Mouse (Mus musculus) forebrain, embryonic 11.5 days (tissue): ENCODE results near the gene Dcaf6. TPM values are rescaled to one million over a fixed set of nuclear protein-coding genes. Genes with fewer than 3 reads are reported as not detected.

Experiments used
- ATAC-seq: fragments of 200-750 bp; cut with Nextera tagmentation; replicated peaks from 2 replicates; pipeline ENCODE4 v1.8.0; 2017; ENCODE audit warnings: moderate TSS enrichment; ENCODE audit not compliant: low FRiP score
- DNase-seq: peaks from one replicate; pipeline ENCODE4 v3.0.0-alpha.2; 2017; ENCODE audit warnings: low spot score
- H3K27ac ChIP-seq: fragments of 300-500 bp; sonication (generic); 2 replicates; pipeline ENCODE4 v1.5.1; 2014; ENCODE audit warnings: low read depth, low read length
- H3K27me3 ChIP-seq: fragments of 300-500 bp; sonication (generic); 2 replicates; pipeline ENCODE4 v1.6.1; 2014; ENCODE audit warnings: mild to moderate bottlenecking, low read length, mixed read lengths; ENCODE audit not compliant: control insufficient read depth, insufficient read depth
- H3K36me3 ChIP-seq: fragments of 300-500 bp; sonication (generic); 2 replicates; pipeline ENCODE4 v1.6.1; 2014; ENCODE audit warnings: mild to moderate bottlenecking, low read length, moderate library complexity, mixed read lengths; ENCODE audit not compliant: control insufficient read depth, insufficient read depth
- H3K4me1 ChIP-seq: fragments of 300-500 bp; sonication (generic); replicated peaks from 2 replicates; pipeline ENCODE4 v1.6.1; 2014; ENCODE audit warnings: low read length, mixed read lengths; ENCODE audit not compliant: control insufficient read depth, insufficient read depth
- H3K4me2 ChIP-seq: fragments of 300-500 bp; sonication (generic); 2 replicates; pipeline ENCODE4 v1.6.1; 2014; ENCODE audit warnings: low read depth, mild to moderate bottlenecking, low read length, moderate library complexity, mixed read lengths; ENCODE audit not compliant: severe bottlenecking
- H3K4me3 ChIP-seq: fragments of 300-500 bp; sonication (generic); 2 replicates; pipeline ENCODE4 v1.5.1; 2014; ENCODE audit warnings: low read depth, low read length
- H3K9ac ChIP-seq: fragments of 300-500 bp; sonication (generic); 2 replicates; pipeline ENCODE4 v1.6.1; 2014; ENCODE audit warnings: low read length
- H3K9me3 ChIP-seq: fragments of 300-500 bp; sonication (generic); 2 replicates; pipeline ENCODE4 v1.6.1; 2016; ENCODE audit warnings: low read length, mixed read lengths; ENCODE audit not compliant: control insufficient read depth
- WGBS: fragments of 180-500 bp; shearing (Covaris S2); extraction: QIAGEN DNeasy Blood & Tissue Kit; methylation state at CpG from one replicate; pipeline ENCODE4 v1.1.7; 2014; 5-methylcytosine and 5-hydroxymethylcytosine counted together
- polyA plus RNA-seq: library from polyadenylated mRNA; unstranded; fragments of >200 nt; fragmentation: Nextera tagmentation; extraction: Ambion mirVana; gene quantifications from 2 replicates; pipeline ENCODE4 v1.2.1, GENCODE M21; 2014

Dcaf6 gene
- polyA plus RNA-seq, 1 experiment from 2014 or later, result 7.8 TPM

- no peak for ATAC-seq
- Histone ChIP-seq H3K27me3 (no peaks in the 10 kb centered on the region), H3K27ac (no peak overlapping the region), H3K9ac (no peak overlapping the region), H3K36me3 (no peaks in the 10 kb centered on the region), H3K4me1 (no peaks in the 10 kb centered on the region), H3K9me3 (no peaks in the 10 kb centered on the region), H3K4me2 (no peak overlapping the region), H3K4me3 (no peak overlapping the region)
- DNase-seq, result no peak
These were observed 8.7 kb upstream of the Dcaf6 start for GRCm38 (mm10) chr1:165468971-165469370.

GRCm38 (mm10) chr1:165464574-165464973, 4.3 kb upstream of the Dcaf6 start:
- no peak for ATAC-seq
- no peak overlapping the region for H3K4me2 ChIP-seq
- H3K27me3 ChIP-seq, result no peaks in the 10 kb centered on the region
- 94% methylated on average over 3 of the region's 3 CpGs for WGBS
- H3K4me1 ChIP-seq, result peaks cover 2% of the 10 kb centered on the region; the same call in 1 of the 2 replicates
- H3K9me3 ChIP-seq, result no peaks in the 10 kb centered on the region
- H3K4me3 ChIP-seq, result no peak overlapping the region
- H3K27ac ChIP-seq, result no peak overlapping the region
- no peak overlapping the region for H3K9ac ChIP-seq
- H3K36me3 ChIP-seq, result no peaks in the 10 kb centered on the region
- DNase-seq, result no peak

GRCm38 (mm10) chr1:165462861-165463260, 2.6 kb upstream of the Dcaf6 start:
- H3K9ac ChIP-seq, result no peak overlapping the region
- no peak overlapping the region for H3K4me3 ChIP-seq
- WGBS, result 89% methylated on average over 1 of the region's 1 CpGs

GRCm38 (mm10) chr1:165461681-165462080, 1.4 kb upstream of the Dcaf6 start:
- no peak overlapping the region for H3K27ac ChIP-seq
- 3% methylated on average over 9 of the region's 9 CpGs for WGBS
- no peaks in the 10 kb centered on the region for H3K27me3 ChIP-seq
- H3K9ac ChIP-seq, result peak overlapping the region; percentile 62
- DNase-seq (peak; percentile 55), ATAC-seq (no peak)
- H3K4me3 ChIP-seq, result peak overlapping the region; percentile 86
- H3K9me3 ChIP-seq, result no peaks in the 10 kb centered on the region
- peaks cover 2% of the 10 kb centered on the region; the same call in 1 of the 2 replicates for H3K4me1 ChIP-seq
- peak overlapping the region; percentile 78 for H3K4me2 ChIP-seq
- no peaks in the 10 kb centered on the region for H3K36me3 ChIP-seq

More at GRCm38 (mm10) chr1:165462861-165463260, 2.6 kb upstream of the Dcaf6 start:
- no peaks in the 10 kb centered on the region for H3K9me3 ChIP-seq
- no peak for ATAC-seq
- H3K36me3 ChIP-seq, result no peaks in the 10 kb centered on the region
- H3K4me1 ChIP-seq, result peaks cover 2% of the 10 kb centered on the region; the same call in 1 of the 2 replicates
- no peak overlapping the region for H3K4me2 ChIP-seq
- H3K27ac ChIP-seq, result no peak overlapping the region
- no peaks in the 10 kb centered on the region for H3K27me3 ChIP-seq
- DNase-seq, result no peak

- ATAC-seq (peak; percentile 97), DNase-seq (peak; percentile 99)
- WGBS, result 1% methylated on average over 41 of the region's 41 CpGs
These were observed 614 bp upstream of the Dcaf6 start for GRCm38 (mm10) chr1:165460801-165461377.

GRCm38 (mm10) chr1:165459503-165460181, 633 bp downstream of the Dcaf6 start:
- Histone ChIP-seq H3K27ac (peak overlapping the region; percentile 5; the same call in 1 of the 2 replicates), H3K9me3 (no peaks in the 10 kb centered on the region), H3K4me3 (peak overlapping the region; percentile 86), H3K4me2 (peak overlapping the region; percentile 89), H3K9ac (peak overlapping the region; percentile 58), H3K4me1 (peaks cover 2% of the 10 kb centered on the region; the same call in 1 of the 2 replicates), H3K27me3 (no peaks in the 10 kb centered on the region), H3K36me3 (no peaks in the 10 kb centered on the region)
- DNase-seq, result peak; percentile 77
- under 1% methylated on average over 57 of the region's 60 CpGs for WGBS
- ATAC-seq, result no peak; the same call in 1 of the 2 replicates

More at GRCm38 (mm10) chr1:165460801-165461377, 614 bp upstream of the Dcaf6 start:
- Histone ChIP-seq H3K9me3 (no peaks in the 10 kb centered on the region), H3K9ac (peak overlapping the region; percentile 62), H3K4me2 (peak overlapping the region; percentile 89), H3K36me3 (no peaks in the 10 kb centered on the region), H3K27ac (peak overlapping the region; percentile 43), H3K4me3 (peak overlapping the region; percentile 86), H3K27me3 (no peaks in the 10 kb centered on the region), H3K4me1 (peaks cover 2% of the 10 kb centered on the region; the same call in 1 of the 2 replicates)

- Histone ChIP-seq H3K36me3 (no peaks in the 10 kb centered on the region), H3K4me1 (peaks cover 2% of the 10 kb centered on the region; the same call in 1 of the 2 replicates), H3K4me3 (peak overlapping the region; percentile 86), H3K4me2 (peak overlapping the region; percentile 89), H3K9ac (peak overlapping the region; percentile 58), H3K9me3 (no peaks in the 10 kb centered on the region), H3K27ac (no peak overlapping the region), H3K27me3 (no peaks in the 10 kb centered on the region)
- ATAC-seq, result no peak
- WGBS, result 24% methylated on average over 7 of the region's 7 CpGs
- DNase-seq, result no peak
These were observed 1.2 kb downstream of the Dcaf6 start for GRCm38 (mm10) chr1:165459041-165459502.

GRCm38 (mm10) chr1:165441719-165442118, 18.6 kb downstream of the Dcaf6 start:
- Histone ChIP-seq H3K27ac (no peak overlapping the region), H3K27me3 (no peaks in the 10 kb centered on the region), H3K9ac (no peak overlapping the region), H3K36me3 (no peaks in the 10 kb centered on the region), H3K4me1 (no peaks in the 10 kb centered on the region), H3K4me2 (no peak overlapping the region), H3K9me3 (no peaks in the 10 kb centered on the region), H3K4me3 (no peak overlapping the region)
- DNase-seq (no peak), ATAC-seq (no peak)
- 91% methylated on average over 3 of the region's 3 CpGs for WGBS
